Mouse (Mus musculus): ENCODE measurements around the gene Vhl. TPM values are rescaled to one million over a fixed set of nuclear protein-coding genes. Genes with fewer than 3 reads are reported as not detected.

Gene Vhl
- polyA plus RNA-seq, 1 experiment, result 254 TPM

- Histone ChIP-seq H3K4me3 (ENCODE audit: control insufficient read depth, low read depth, low read length) (no peak overlapping the region), H3K27me3 (ENCODE audit: control insufficient read depth, insufficient read depth, low read length) (no peaks in the 10 kb centered on the region), H3K27ac (ENCODE audit: control insufficient read depth, insufficient read depth, low read depth, low read length) (no peak overlapping the region), H3K36me3 (ENCODE audit: control insufficient read depth, insufficient read depth, low read length) (peaks cover 1% of the 10 kb centered on the region; the same call in 1 of the 2 replicates), H3K4me1 (ENCODE audit: control insufficient read depth, insufficient read depth, low read length) (peaks cover 2% of the 10 kb centered on the region)
- no peak for TF ChIP-seq CTCF (IDR thresholded peaks at IDR 0.05; ENCODE audit: control insufficient read depth, insufficient read depth, insufficient replicate concordance, low read depth, low read length)
- no peak for TF ChIP-seq POLR2A (IDR thresholded peaks at IDR 0.05; ENCODE audit: control insufficient read depth, low read depth, low read length)
These were observed 14.9 kb upstream of the Vhl start for GRCm38 (mm10) chr6:113608871-113609270.

- Histone ChIP-seq H3K4me3 (ENCODE audit: control insufficient read depth, low read depth, low read length) (no peak overlapping the region), H3K36me3 (ENCODE audit: control insufficient read depth, insufficient read depth, low read length) (peaks cover 1% of the 10 kb centered on the region; the same call in 1 of the 2 replicates), H3K27me3 (ENCODE audit: control insufficient read depth, insufficient read depth, low read length) (no peaks in the 10 kb centered on the region), H3K4me1 (ENCODE audit: control insufficient read depth, insufficient read depth, low read length) (peaks cover 2% of the 10 kb centered on the region), H3K27ac (ENCODE audit: control insufficient read depth, insufficient read depth, low read depth, low read length) (no peak overlapping the region)
- TF ChIP-seq CTCF (IDR thresholded peaks at IDR 0.05; ENCODE audit: control insufficient read depth, insufficient read depth, insufficient replicate concordance, low read depth, low read length) (no peak), POLR2A (IDR thresholded peaks at IDR 0.05; ENCODE audit: control insufficient read depth, low read depth, low read length) (no peak)
These were observed 14.5 kb upstream of the Vhl start for GRCm38 (mm10) chr6:113609293-113609692.

DNA sequence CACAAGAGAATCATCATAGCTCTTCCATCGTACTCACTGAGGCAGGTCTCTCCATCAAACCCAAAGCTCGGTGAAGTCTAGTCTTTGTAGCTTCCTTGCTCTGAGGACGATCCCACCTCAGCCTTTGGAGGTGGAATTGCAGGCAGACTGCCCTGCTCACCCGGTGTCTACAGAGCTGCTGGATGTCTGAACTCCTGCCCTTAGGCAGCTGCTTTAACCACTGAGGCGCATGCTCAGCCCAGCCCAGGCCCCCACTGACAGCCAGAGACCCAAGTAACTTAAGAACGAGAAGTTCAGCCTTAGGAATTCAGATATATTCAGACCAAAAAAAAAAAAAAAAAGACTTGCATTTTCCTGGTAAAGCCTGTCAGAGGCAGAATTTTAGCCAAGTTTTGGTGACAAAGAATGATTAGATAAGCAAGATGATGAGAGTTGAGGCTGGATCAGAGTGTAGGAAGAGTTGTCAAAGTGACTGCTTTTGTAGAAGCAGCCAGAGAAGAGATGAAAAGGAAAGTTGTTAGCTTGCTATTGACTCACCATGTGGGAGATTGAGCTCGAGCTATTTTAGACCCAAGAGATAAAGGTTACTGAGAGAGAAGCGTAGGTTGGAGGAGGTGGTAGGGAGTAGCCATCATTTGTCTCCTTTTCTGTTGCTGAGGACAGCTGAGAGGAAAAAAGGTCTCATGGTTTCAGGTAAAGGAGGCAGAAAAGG, 11.3 kb upstream of the Vhl start:
- TF ChIP-seq POLR2A (IDR thresholded peaks at IDR 0.05; ENCODE audit: control insufficient read depth, low read depth, low read length) (no peak), CTCF (IDR thresholded peaks at IDR 0.05; ENCODE audit: control insufficient read depth, insufficient read depth, insufficient replicate concordance, low read depth, low read length) (no peak)
- Histone ChIP-seq H3K27me3 (ENCODE audit: control insufficient read depth, insufficient read depth, low read length) (no peaks in the 10 kb centered on the region), H3K36me3 (ENCODE audit: control insufficient read depth, insufficient read depth, low read length) (no peaks in the 10 kb centered on the region; the same call in 1 of the 2 replicates), H3K4me3 (ENCODE audit: control insufficient read depth, low read depth, low read length) (no peak overlapping the region), H3K4me1 (ENCODE audit: control insufficient read depth, insufficient read depth, low read length) (peaks cover 2% of the 10 kb centered on the region), H3K27ac (ENCODE audit: control insufficient read depth, insufficient read depth, low read depth, low read length) (peak overlapping the region; percentile 71)

GRCm38 (mm10) chr6:113614152-113614551, 9.6 kb upstream of the Vhl start:
- Histone ChIP-seq H3K27ac (ENCODE audit: control insufficient read depth, insufficient read depth, low read depth, low read length) (no peak overlapping the region), H3K4me3 (ENCODE audit: control insufficient read depth, low read depth, low read length) (no peak overlapping the region), H3K36me3 (ENCODE audit: control insufficient read depth, insufficient read depth, low read length) (no peaks in the 10 kb centered on the region; the same call in 1 of the 2 replicates), H3K4me1 (ENCODE audit: control insufficient read depth, insufficient read depth, low read length) (no peaks in the 10 kb centered on the region), H3K27me3 (ENCODE audit: control insufficient read depth, insufficient read depth, low read length) (no peaks in the 10 kb centered on the region)
- TF ChIP-seq POLR2A (IDR thresholded peaks at IDR 0.05; ENCODE audit: control insufficient read depth, low read depth, low read length) (no peak), CTCF (IDR thresholded peaks at IDR 0.05; ENCODE audit: control insufficient read depth, insufficient read depth, insufficient replicate concordance, low read depth, low read length) (no peak)

DNA sequence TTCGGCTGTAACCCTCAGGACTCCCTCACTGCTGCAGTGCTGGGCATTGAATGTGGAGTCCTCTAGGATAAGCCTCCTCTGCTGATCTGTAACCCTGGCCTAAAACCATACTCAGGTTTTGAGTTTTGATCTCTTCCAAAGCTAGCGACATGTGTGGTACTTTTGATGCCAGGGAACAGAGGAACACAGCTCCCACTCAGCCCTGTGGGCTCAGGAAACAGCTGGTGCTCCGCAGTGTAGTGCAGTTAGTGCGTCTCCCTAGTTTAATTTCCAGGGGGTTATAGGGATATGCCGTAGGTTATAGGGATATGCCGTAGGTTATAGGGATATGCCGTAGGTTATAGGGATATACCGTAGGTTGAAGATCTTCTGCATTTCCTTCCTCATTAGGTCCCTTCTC, 8.8 kb upstream of the Vhl start:
- no peaks in the 10 kb centered on the region for H3K4me1 ChIP-seq (ENCODE audit: control insufficient read depth, insufficient read depth, low read length)
- H3K27me3 ChIP-seq (ENCODE audit: control insufficient read depth, insufficient read depth, low read length), result no peaks in the 10 kb centered on the region
- H3K27ac ChIP-seq (ENCODE audit: control insufficient read depth, insufficient read depth, low read depth, low read length), result no peak overlapping the region
- TF ChIP-seq POLR2A (IDR thresholded peaks at IDR 0.05; ENCODE audit: control insufficient read depth, low read depth, low read length) (no peak), CTCF (IDR thresholded peaks at IDR 0.05; ENCODE audit: control insufficient read depth, insufficient read depth, insufficient replicate concordance, low read depth, low read length) (no peak)
- H3K4me3 ChIP-seq (ENCODE audit: control insufficient read depth, low read depth, low read length), result no peak overlapping the region
- H3K36me3 ChIP-seq (ENCODE audit: control insufficient read depth, insufficient read depth, low read length), result no peaks in the 10 kb centered on the region; the same call in 1 of the 2 replicates

DNA sequence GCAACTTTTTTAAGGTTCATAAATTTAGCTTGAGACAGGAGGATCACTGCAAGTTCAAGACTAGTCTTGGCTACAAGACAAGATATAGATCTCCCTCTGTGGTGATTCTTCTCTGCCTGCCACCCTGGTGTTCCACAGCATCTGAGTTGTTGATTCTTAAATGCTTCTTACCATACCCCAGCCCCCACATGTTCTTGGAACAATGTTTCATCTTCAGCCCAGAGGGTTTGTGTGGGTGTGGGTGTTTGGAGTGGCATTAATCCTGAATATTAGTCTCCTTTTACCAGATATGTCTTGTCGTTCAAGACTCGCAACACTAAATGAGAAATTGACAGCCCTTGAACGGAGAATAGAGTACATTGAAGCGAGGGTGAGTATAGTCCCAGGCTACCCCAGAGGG, 8.3 kb upstream of the Vhl start:
- no peaks in the 10 kb centered on the region; the same call in 1 of the 2 replicates for H3K36me3 ChIP-seq (ENCODE audit: control insufficient read depth, insufficient read depth, low read length)
- no peak overlapping the region for H3K4me3 ChIP-seq (ENCODE audit: control insufficient read depth, low read depth, low read length)
- TF ChIP-seq CTCF (IDR thresholded peaks at IDR 0.05; ENCODE audit: control insufficient read depth, insufficient read depth, insufficient replicate concordance, low read depth, low read length) (no peak), POLR2A (IDR thresholded peaks at IDR 0.05; ENCODE audit: control insufficient read depth, low read depth, low read length) (no peak)

GRCm38 (mm10) chr6:113623386-113623785, 373 bp upstream of the Vhl start:
- no peak for TF ChIP-seq CTCF (IDR thresholded peaks at IDR 0.05; ENCODE audit: control insufficient read depth, insufficient read depth, insufficient replicate concordance, low read depth, low read length)
- no peak for TF ChIP-seq POLR2A (IDR thresholded peaks at IDR 0.05; ENCODE audit: control insufficient read depth, low read depth, low read length)
- Histone ChIP-seq H3K27ac (ENCODE audit: control insufficient read depth, insufficient read depth, low read depth, low read length) (peak overlapping the region; percentile 96), H3K4me3 (ENCODE audit: control insufficient read depth, low read depth, low read length) (peak overlapping the region; percentile 94), H3K27me3 (ENCODE audit: control insufficient read depth, insufficient read depth, low read length) (no peaks in the 10 kb centered on the region), H3K4me1 (ENCODE audit: control insufficient read depth, insufficient read depth, low read length) (peaks cover 2% of the 10 kb centered on the region), H3K36me3 (ENCODE audit: control insufficient read depth, insufficient read depth, low read length) (peaks cover 1% of the 10 kb centered on the region)

More for the DNA sequence above, 8.3 kb upstream of the Vhl start:
- Histone ChIP-seq H3K27ac (ENCODE audit: control insufficient read depth, insufficient read depth, low read depth, low read length) (no peak overlapping the region), H3K27me3 (ENCODE audit: control insufficient read depth, insufficient read depth, low read length) (no peaks in the 10 kb centered on the region), H3K4me1 (ENCODE audit: control insufficient read depth, insufficient read depth, low read length) (no peaks in the 10 kb centered on the region)

Data from testis, adult 2 months (tissue).